ENCODE assay signal across 8 mouse cellular contexts in genomic region chr5:137512847-137513794, GRCm38 (mm10). TPM values are rescaled to one million over a fixed set of nuclear protein-coding genes. Genes with fewer than 3 reads are reported as not detected.
DNase-seq lines count a peak whose midpoint lies in the region; ATAC-seq and TF ChIP-seq lines count a peak whose summit lies in the region.

No protein-coding gene starts in this region.

- H3K27ac ChIP-seq in kidney, adult 2 months (ENCODE audit: insufficient read depth, low read depth, low read length) = no peak overlapping the region
- H3K27ac ChIP-seq in kidney, embryonic 16.5 days (ENCODE audit: low read length) = no peak overlapping the region
- H3K27ac ChIP-seq in MEL (ENCODE audit: control insufficient read depth, low read depth, low read length) = no peak overlapping the region
- no peak overlapping the region for H3K27ac ChIP-seq in embryonic facial prominence, embryonic 11.5 days (replicated peaks; ENCODE audit: low read depth, low read length)
- H3K27ac ChIP-seq in intestine, postnatal 0 days (ENCODE audit: low read depth, low read length) = no peak overlapping the region
- H3K27ac ChIP-seq in neural tube, embryonic 13.5 days (replicated peaks) = peak overlapping the region; percentile 5; the same call in 1 of the 2 replicates

- peak; percentile 61 for TF ChIP-seq CTCF in kidney, adult 2 months (conservative IDR thresholded peaks at IDR 0.05; ENCODE audit: insufficient read depth, insufficient read length, low read depth, low read length)
- peak; percentile 49 to 77 (median 63) for TF ChIP-seq CTCF in MEL (IDR thresholded peaks at IDR 0.05 in 2 of 3, conservative IDR thresholded peaks at IDR 0.05 in 1 of 3; ENCODE audit: control insufficient read depth in 1 of 3, insufficient read depth in 1 of 3, low read depth in 2 of 3, low read length in 3 of 3, poor library complexity in 1 of 3, severe bottlenecking in 1 of 3)
- peak; percentile 76 for TF ChIP-seq CTCF in intestine, postnatal 0 days (IDR thresholded peaks at IDR 0.05; ENCODE audit: low read depth)

- no peaks in the 10 kb centered on the region for H3K9me3 ChIP-seq in kidney, embryonic 16.5 days (ENCODE audit: low read length)
- no peaks in the 10 kb centered on the region for H3K9me3 ChIP-seq in MEL (replicated peaks; ENCODE audit: insufficient read depth, low read length)
- H3K9me3 ChIP-seq in embryonic facial prominence, embryonic 11.5 days (replicated peaks; ENCODE audit: control insufficient read depth, low read length) = no peaks in the 10 kb centered on the region
- no peaks in the 10 kb centered on the region for H3K9me3 ChIP-seq in intestine, postnatal 0 days (ENCODE audit: control insufficient read depth)
- H3K9me3 ChIP-seq in neural tube, embryonic 13.5 days = no peaks in the 10 kb centered on the region

- TF ChIP-seq POLR2A in kidney, adult 2 months (IDR thresholded peaks at IDR 0.05; ENCODE audit: low read depth, low read length) = no peak
- no peak for TF ChIP-seq POLR2A in MEL (IDR thresholded peaks at IDR 0.05; ENCODE audit: control insufficient read depth in 1 of 2, insufficient read depth in 1 of 2, low read depth in 1 of 2, low read length in 2 of 2, poor library complexity in 1 of 2)

- H3K27me3 ChIP-seq in kidney, adult 2 months (replicated peaks; ENCODE audit: control insufficient read depth, insufficient read depth, low read length) = no peaks in the 10 kb centered on the region
- H3K27me3 ChIP-seq in kidney, embryonic 16.5 days (ENCODE audit: insufficient read depth, low read length) = no peaks in the 10 kb centered on the region
- H3K27me3 ChIP-seq in MEL (ENCODE audit: control insufficient read depth in 1 of 2, insufficient read depth in 2 of 2, low read length in 2 of 2) = no peaks in the 10 kb centered on the region
- H3K27me3 ChIP-seq in embryonic facial prominence, embryonic 11.5 days (ENCODE audit: control insufficient read depth, insufficient read depth, low read length) = no peaks in the 10 kb centered on the region
- no peaks in the 10 kb centered on the region for H3K27me3 ChIP-seq in intestine, postnatal 0 days (replicated peaks; ENCODE audit: control insufficient read depth, insufficient read depth, low read length)
- H3K27me3 ChIP-seq in neural tube, embryonic 13.5 days = no peaks in the 10 kb centered on the region

- no peak overlapping the region for H3K9ac ChIP-seq in kidney, embryonic 16.5 days (replicated peaks; ENCODE audit: low read length)
- no peak overlapping the region for H3K9ac ChIP-seq in MEL (ENCODE audit: control insufficient read depth, low read depth, low read length, poor library complexity, severe bottlenecking)
- no peak overlapping the region for H3K9ac ChIP-seq in embryonic facial prominence, embryonic 11.5 days (replicated peaks; ENCODE audit: low read length)
- no peak overlapping the region for H3K9ac ChIP-seq in intestine, postnatal 0 days (ENCODE audit: low read depth, low read length)
- H3K9ac ChIP-seq in neural tube, embryonic 13.5 days = peak overlapping the region; percentile 100

- TF ChIP-seq RAD21 in MEL (IDR thresholded peaks at IDR 0.05; ENCODE audit: low read depth, low read length) = peak; percentile 33

- H3K79me2 ChIP-seq in MEL (ENCODE audit: control insufficient read depth, insufficient read depth, low read length, poor library complexity) = peaks cover 48% of the 10 kb centered on the region

- ATAC-seq in kidney, embryonic 16.5 days (ENCODE audit: low FRiP score, low TSS enrichment) = no peak
- peak; percentile 54; the same call in 1 of the 2 replicates for ATAC-seq in embryonic facial prominence, embryonic 11.5 days (replicated peaks; ENCODE audit: insufficient number of reproducible peaks, low FRiP score, low TSS enrichment, low read depth)
- no peak for ATAC-seq in intestine, postnatal 0 days
- ATAC-seq in neural tube, embryonic 13.5 days (ENCODE audit: low read depth) = peak; percentile 33; the same call in 1 of the 2 replicates

- TF ChIP-seq EP300 in MEL (IDR thresholded peaks at IDR 0.05; ENCODE audit: low read depth in 1 of 2, low read length in 2 of 2) = no peak

- no peak overlapping the region for H3K4me3 ChIP-seq in kidney, adult 2 months (ENCODE audit: insufficient read depth, low read depth, low read length)
- H3K4me3 ChIP-seq in kidney, embryonic 16.5 days (ENCODE audit: low read length) = no peak overlapping the region
- no peak overlapping the region for H3K4me3 ChIP-seq in MEL (ENCODE audit: control insufficient read depth in 1 of 2, insufficient read depth in 1 of 2, low read depth in 2 of 2, low read length in 2 of 2)
- H3K4me3 ChIP-seq in embryonic facial prominence, embryonic 11.5 days (ENCODE audit: low read depth, low read length) = no peak overlapping the region
- H3K4me3 ChIP-seq in intestine, postnatal 0 days (ENCODE audit: low read depth, low read length) = no peak overlapping the region
- peak overlapping the region; percentile 98 for H3K4me3 ChIP-seq in neural tube, embryonic 13.5 days

- no peaks in the 10 kb centered on the region for H3K36me3 ChIP-seq in kidney, adult 2 months (ENCODE audit: control insufficient read depth, insufficient read depth, low read length)
- 0 out of 2 replicates have a peak, but pooled peaks cover 2% of the 10 kb centered on the region for H3K36me3 ChIP-seq in kidney, embryonic 16.5 days (ENCODE audit: insufficient read depth, low read length)
- peaks cover 0 to 7% of the 10 kb centered on the region in 2 experiments; a peak in 2 of 4 replicates for H3K36me3 ChIP-seq in MEL (ENCODE audit: control insufficient read depth in 1 of 2, insufficient read depth in 2 of 2, low read length in 2 of 2)
- H3K36me3 ChIP-seq in embryonic facial prominence, embryonic 11.5 days (replicated peaks; ENCODE audit: control insufficient read depth, insufficient read depth, low read depth, low read length) = no peaks in the 10 kb centered on the region
- H3K36me3 ChIP-seq in intestine, postnatal 0 days (ENCODE audit: control insufficient read depth, insufficient read depth) = no peaks in the 10 kb centered on the region; the same call in 1 of the 2 replicates
- peaks cover 13% of the 10 kb centered on the region for H3K36me3 ChIP-seq in neural tube, embryonic 13.5 days

- WGBS in kidney, adult 2 months = 75% methylated on average over 11 of the region's 11 CpGs
- 78% methylated on average over 11 of the region's 11 CpGs for WGBS in kidney, embryonic 16.5 days
- WGBS in embryonic facial prominence, embryonic 11.5 days = 74% methylated on average over 11 of the region's 11 CpGs
- WGBS in intestine, postnatal 0 days = 79% methylated on average over 11 of the region's 11 CpGs
- 77% methylated on average over 11 of the region's 11 CpGs for WGBS in neural tube, embryonic 13.5 days

- no peak for DNase-seq in kidney, adult 2 months
- DNase-seq in MEL (ENCODE audit: low read depth, low spot score) = no peak
- peak; percentile 80 for DNase-seq in embryonic facial prominence, embryonic 11.5 days (ENCODE audit: low spot score)
- no peak for DNase-seq in frontal cortex, adult 2 months (ENCODE audit: extremely low spot score in 1 of 2, low spot score in 1 of 2)
- no peak for DNase-seq in kidney, adult 8-10 months

- no peak overlapping the region for H3K4me2 ChIP-seq in kidney, embryonic 16.5 days (replicated peaks; ENCODE audit: low read depth, low read length)
- no peak overlapping the region for H3K4me2 ChIP-seq in embryonic facial prominence, embryonic 11.5 days (ENCODE audit: low read depth, low read length)
- no peak overlapping the region for H3K4me2 ChIP-seq in intestine, postnatal 0 days (replicated peaks; ENCODE audit: low read depth)
- peak overlapping the region; percentile 83 for H3K4me2 ChIP-seq in neural tube, embryonic 13.5 days

- peaks cover 23% of the 10 kb centered on the region; the same call in 1 of the 2 replicates for H3K4me1 ChIP-seq in kidney, adult 2 months (ENCODE audit: control insufficient read depth, insufficient read depth, low read length)
- H3K4me1 ChIP-seq in kidney, embryonic 16.5 days (ENCODE audit: insufficient read depth, low read length) = peaks cover 38% of the 10 kb centered on the region
- peaks cover 2 to 16% of the 10 kb centered on the region in 2 experiments for H3K4me1 ChIP-seq in MEL (ENCODE audit: control insufficient read depth in 1 of 2, insufficient read depth in 2 of 2, low read length in 2 of 2)
- peaks cover 3% of the 10 kb centered on the region; the same call in 1 of the 2 replicates for H3K4me1 ChIP-seq in embryonic facial prominence, embryonic 11.5 days (ENCODE audit: control insufficient read depth, insufficient read depth, low read length)
- H3K4me1 ChIP-seq in intestine, postnatal 0 days (replicated peaks; ENCODE audit: control insufficient read depth, insufficient read depth, low read length) = peaks cover 6% of the 10 kb centered on the region; the same call in 1 of the 2 replicates
- peaks cover 60% of the 10 kb centered on the region for H3K4me1 ChIP-seq in neural tube, embryonic 13.5 days (replicated peaks)

RNA-seq across cellular contexts. Expression of gene Gigyf1, which starts 5.2 kb away (rescaled TPM):
- polyA plus RNA-seq in kidney, adult 2 months (2012; rRNA removed) = 24.4 and 26.9 TPM in 2 replicates
- polyA plus RNA-seq in kidney, embryonic 16.5 days (2015; fragmentation: Nextera tagmentation; extraction: Ambion mirVana) = 11.9 and 12.2 TPM in 2 replicates
- total RNA-seq in MEL (2012; rRNA removed) = 5.1 and 6.8 TPM in 2 replicates
- polyA plus RNA-seq in MEL (2012; ENCODE audit: insufficient read depth in 1 of 2, insufficient read length in 2 of 2, low read depth in 1 of 2, low replicate concordance in 2 of 2, missing spikeins in 1 of 2) = 10 to 100 TPM in 1 of 2 experiments, not detected in 1; 24.6 TPM
- 8.5 and 8.7 TPM in 2 replicates for polyA plus RNA-seq in embryonic facial prominence, embryonic 11.5 days (2014; fragmentation: Nextera tagmentation; extraction: Ambion mirVana)
- polyA plus RNA-seq in intestine, postnatal 0 days (2015; fragmentation: Nextera tagmentation; extraction: Ambion mirVana) = 4.7 and 6.4 TPM in 2 replicates
- 16.9 and 17.3 TPM in 2 replicates for polyA plus RNA-seq in neural tube, embryonic 13.5 days (2015; fragmentation: Nextera tagmentation; extraction: Ambion mirVana)
- 51.1 and 56.4 TPM in 2 replicates for polyA plus RNA-seq in frontal cortex, adult 2 months (2012; rRNA removed)

RNA-seq across cellular contexts. Expression of gene Pop7, which starts 10.8 kb away (rescaled TPM):
- 38.9 and 39.1 TPM in 2 replicates for polyA plus RNA-seq in kidney, adult 2 months (2012; rRNA removed)
- polyA plus RNA-seq in kidney, embryonic 16.5 days (2015; fragmentation: Nextera tagmentation; extraction: Ambion mirVana) = 51.2 and 53.0 TPM in 2 replicates
- 73.8 and 79.8 TPM in 2 replicates for total RNA-seq in MEL (2012; rRNA removed)
- polyA plus RNA-seq in MEL (2012; ENCODE audit: insufficient read depth in 1 of 2, insufficient read length in 2 of 2, low read depth in 1 of 2, low replicate concordance in 2 of 2, missing spikeins in 1 of 2) = 10 to 100 TPM in 1 of 2 experiments, not detected in 1; 61.1 TPM
- polyA plus RNA-seq in embryonic facial prominence, embryonic 11.5 days (2014; fragmentation: Nextera tagmentation; extraction: Ambion mirVana) = 54.0 and 55.9 TPM in 2 replicates
- polyA plus RNA-seq in intestine, postnatal 0 days (2015; fragmentation: Nextera tagmentation; extraction: Ambion mirVana) = 47.9 and 50.4 TPM in 2 replicates
- polyA plus RNA-seq in neural tube, embryonic 13.5 days (2015; fragmentation: Nextera tagmentation; extraction: Ambion mirVana) = 79.7 and 80.1 TPM in 2 replicates
- 51.7 and 52.3 TPM in 2 replicates for polyA plus RNA-seq in frontal cortex, adult 2 months (2012; rRNA removed)

RNA-seq across cellular contexts. Expression of gene Epo, which starts 19.9 kb away (rescaled TPM):
- polyA plus RNA-seq in kidney, adult 2 months (2012; rRNA removed) = 0.38 TPM in 1 of 2 replicates, not detected in the other
- polyA plus RNA-seq in kidney, embryonic 16.5 days (2015; fragmentation: Nextera tagmentation; extraction: Ambion mirVana) = 0.24 and 0.36 TPM in 2 replicates
- not detected in 2 replicates for total RNA-seq in MEL (2012; rRNA removed)
- not detected for polyA plus RNA-seq in MEL (2012; ENCODE audit: insufficient read depth in 1 of 2, insufficient read length in 2 of 2, low read depth in 1 of 2, low replicate concordance in 2 of 2, missing spikeins in 1 of 2)
- polyA plus RNA-seq in embryonic facial prominence, embryonic 11.5 days (2014; fragmentation: Nextera tagmentation; extraction: Ambion mirVana) = 0.63 and 0.95 TPM in 2 replicates
- polyA plus RNA-seq in intestine, postnatal 0 days (2015; fragmentation: Nextera tagmentation; extraction: Ambion mirVana) = not detected in 2 replicates
- not detected in 2 replicates for polyA plus RNA-seq in neural tube, embryonic 13.5 days (2015; fragmentation: Nextera tagmentation; extraction: Ambion mirVana)
- polyA plus RNA-seq in frontal cortex, adult 2 months (2012; rRNA removed) = not detected in 2 replicates

RNA-seq across cellular contexts. Expression of gene Gnb2, which starts 20.2 kb away (rescaled TPM):
- 645 and 701 TPM in 2 replicates for polyA plus RNA-seq in kidney, adult 2 months (2012; rRNA removed)
- 358 and 388 TPM in 2 replicates for polyA plus RNA-seq in kidney, embryonic 16.5 days (2015; fragmentation: Nextera tagmentation; extraction: Ambion mirVana)
- 531 and 548 TPM in 2 replicates for total RNA-seq in MEL (2012; rRNA removed)
- 100 to 1,000 TPM in 1 of 2 experiments, not detected in 1; 550 TPM for polyA plus RNA-seq in MEL (2012; ENCODE audit: insufficient read depth in 1 of 2, insufficient read length in 2 of 2, low read depth in 1 of 2, low replicate concordance in 2 of 2, missing spikeins in 1 of 2)
- polyA plus RNA-seq in embryonic facial prominence, embryonic 11.5 days (2014; fragmentation: Nextera tagmentation; extraction: Ambion mirVana) = 352 and 367 TPM in 2 replicates
- 386 and 389 TPM in 2 replicates for polyA plus RNA-seq in intestine, postnatal 0 days (2015; fragmentation: Nextera tagmentation; extraction: Ambion mirVana)
- 486 and 510 TPM in 2 replicates for polyA plus RNA-seq in neural tube, embryonic 13.5 days (2015; fragmentation: Nextera tagmentation; extraction: Ambion mirVana)
- polyA plus RNA-seq in frontal cortex, adult 2 months (2012; rRNA removed) = 635 and 662 TPM in 2 replicates

RNA-seq across cellular contexts. Expression of gene Zan, which starts 36.3 kb away (rescaled TPM):
- 0.16 and 0.19 TPM in 2 replicates for polyA plus RNA-seq in kidney, adult 2 months (2012; rRNA removed)
- 0.11 and 0.17 TPM in 2 replicates for polyA plus RNA-seq in kidney, embryonic 16.5 days (2015; fragmentation: Nextera tagmentation; extraction: Ambion mirVana)
- 0.10 TPM in 1 of 2 replicates, not detected in the other for total RNA-seq in MEL (2012; rRNA removed)
- under 1 TPM in 1 of 2 experiments, not detected in 1; 0.15 TPM for polyA plus RNA-seq in MEL (2012; ENCODE audit: insufficient read depth in 1 of 2, insufficient read length in 2 of 2, low read depth in 1 of 2, low replicate concordance in 2 of 2, missing spikeins in 1 of 2)
- polyA plus RNA-seq in embryonic facial prominence, embryonic 11.5 days (2014; fragmentation: Nextera tagmentation; extraction: Ambion mirVana) = 0.04 and 0.06 TPM in 2 replicates
- 0.35 and 0.42 TPM in 2 replicates for polyA plus RNA-seq in intestine, postnatal 0 days (2015; fragmentation: Nextera tagmentation; extraction: Ambion mirVana)
- polyA plus RNA-seq in neural tube, embryonic 13.5 days (2015; fragmentation: Nextera tagmentation; extraction: Ambion mirVana) = 0.06 and 0.08 TPM in 2 replicates
- polyA plus RNA-seq in frontal cortex, adult 2 months (2012; rRNA removed) = 0.20 and 0.29 TPM in 2 replicates

Comparison
In these comparisons a context has a peak if more than half of its experiments do, and no peak if none do; other contexts are left out.
1. ATAC-seq: peak in embryonic facial prominence, embryonic 11.5 days (single experiment) and neural tube, embryonic 13.5 days (single experiment); none in kidney, embryonic 16.5 days (single experiment) and intestine, postnatal 0 days (single experiment).
2. Peak in every context shown above with its lines, with median percentiles within 50 percentile points of each other: CTCF ChIP-seq.